Mouse (Mus musculus) small intestine, adult 2 months (tissue): Measurements from ENCODE around the gene Bdh1. TPM values are rescaled to one million over a fixed set of nuclear protein-coding genes. Genes with fewer than 3 reads are reported as not detected.
A peak's percentile ranks its signal among the peaks of the same experiment; 100 is the strongest.

Experiments
- H3K27ac ChIP-seq: fragments of 200-500 bp; 2 replicates; pipeline ENCODE4 v1.5.1; 2012; ENCODE audit warnings: low read depth, low read length, control low read depth, inconsistent platforms; ENCODE audit not compliant: insufficient read depth
- H3K27me3 ChIP-seq: fragments of 200-500 bp; 2 replicates; pipeline ENCODE4 v1.6.1; 2012; ENCODE audit warnings: mild to moderate bottlenecking, moderate library complexity, low read length, inconsistent platforms; ENCODE audit not compliant: control insufficient read depth, insufficient read depth
- H3K36me3 ChIP-seq: fragments of 200-500 bp; 2 replicates; pipeline ENCODE4 v1.6.1; 2012; ENCODE audit warnings: mild to moderate bottlenecking, low read length, control low read depth, inconsistent platforms; ENCODE audit not compliant: control insufficient read depth, insufficient read depth
- H3K4me1 ChIP-seq: fragments of 200-500 bp; 2 replicates; pipeline ENCODE4 v1.6.1; 2012; ENCODE audit warnings: low read length, inconsistent platforms, mixed read lengths; ENCODE audit not compliant: control insufficient read depth, insufficient read depth, insufficient read length
- H3K4me3 ChIP-seq: fragments of 200-500 bp; 2 replicates; pipeline ENCODE4 v1.5.1; 2012; ENCODE audit warnings: low read depth, mild to moderate bottlenecking, control low read depth, inconsistent platforms, low read length, moderate library complexity
- CTCF ChIP-seq: fragments of 200-500 bp; IDR thresholded peaks from 2 replicates; pipeline ENCODE4 v1.5.1; 2012; ENCODE audit warnings: low read depth, mild to moderate bottlenecking, control low read depth, inconsistent platforms, low read length, moderate library complexity, mixed read lengths; ENCODE audit not compliant: insufficient replicate concordance, insufficient read length; ENCODE audit errors: extremely low read depth
- POLR2A ChIP-seq: fragments of 200-500 bp; IDR thresholded peaks from 2 replicates; pipeline ENCODE4 v1.6.1; 2012; ENCODE audit warnings: low read depth, mild to moderate bottlenecking, control low read depth, inconsistent platforms, low read length, moderate library complexity
- WGBS: fragments of 180-500 bp; shearing (Covaris S2); methylation state at CpG from one replicate; pipeline ENCODE4 v1.1.7; 2018; 5-methylcytosine and 5-hydroxymethylcytosine counted together
- polyA plus RNA-seq: library from polyadenylated mRNA; depleted of rRNA; stranded (reverse); fragments of >200 nt; gene quantifications from 2 replicates; pipeline ENCODE4 v1.2.3, GENCODE M21; 2012

Bdh1 gene
- polyA plus RNA-seq, 1 experiment: 83.3 TPM

DNA sequence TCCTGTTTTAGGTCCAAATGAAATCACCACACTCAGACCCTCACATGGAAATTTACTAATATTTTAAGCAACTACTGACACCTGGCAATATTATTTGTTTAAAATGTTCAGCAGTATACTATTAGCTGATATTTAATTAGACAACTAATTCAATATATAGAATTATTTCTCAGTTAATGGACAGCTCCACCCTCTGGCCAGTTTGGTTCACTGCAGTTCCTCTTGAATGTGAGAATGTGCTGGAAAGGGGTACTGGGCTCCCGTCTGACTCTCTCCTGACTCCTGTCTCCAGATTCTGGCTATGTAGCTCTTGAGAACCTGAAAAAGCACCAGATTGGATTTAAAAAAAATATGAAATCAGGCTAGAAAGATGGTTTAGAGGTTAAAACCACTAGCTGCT lies 17.0 kb upstream of the Bdh1 start:
- Histone ChIP-seq H3K4me1 (no peaks in the 10 kb centered on the region; the same call in 1 of the 2 replicates), H3K4me3 (no peak overlapping the region), H3K27ac (no peak overlapping the region), H3K36me3 (no peaks in the 10 kb centered on the region), H3K27me3 (no peaks in the 10 kb centered on the region)
- TF ChIP-seq POLR2A: no peak
- peak; percentile 40; the same call in 1 of the 2 replicates for TF ChIP-seq CTCF
- WGBS: 53% methylated on average over 1 of the region's 1 CpGs

GRCm38 (mm10) chr16:31407872-31408271 lies 14.2 kb upstream of the Bdh1 start:
- Histone ChIP-seq H3K36me3 (no peaks in the 10 kb centered on the region), H3K4me3 (no peak overlapping the region), H3K27me3 (no peaks in the 10 kb centered on the region), H3K27ac (no peak overlapping the region), H3K4me1 (no peaks in the 10 kb centered on the region)
- TF ChIP-seq POLR2A (no peak), CTCF (no peak)
- WGBS: 45% methylated on average over 3 of the region's 3 CpGs

DNA sequence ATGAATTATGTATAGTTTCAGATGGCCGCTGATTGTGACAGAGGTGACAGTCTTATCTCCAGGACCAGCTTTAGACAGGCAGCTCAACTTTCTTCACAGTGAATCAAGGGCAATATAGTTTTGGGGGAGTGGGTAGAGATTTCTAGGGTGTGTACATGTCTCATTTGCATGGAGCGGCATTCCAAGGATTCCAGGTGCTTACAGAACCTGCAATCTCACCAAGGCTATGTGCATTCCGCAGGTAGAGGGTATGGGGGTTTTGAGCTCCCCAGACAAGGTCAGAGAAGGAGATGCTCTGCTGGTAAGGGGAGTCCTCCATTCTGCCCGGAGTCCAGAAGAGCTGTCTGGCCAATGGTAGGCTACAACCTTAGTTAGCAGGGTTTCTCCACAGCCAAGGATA lies 11.1 kb upstream of the Bdh1 start:
- no peak for TF ChIP-seq POLR2A
- TF ChIP-seq CTCF: no peak
- Histone ChIP-seq H3K4me1 (no peaks in the 10 kb centered on the region), H3K27me3 (no peaks in the 10 kb centered on the region), H3K27ac (no peak overlapping the region), H3K36me3 (no peaks in the 10 kb centered on the region), H3K4me3 (no peak overlapping the region)
- 52% methylated on average over 4 of the region's 4 CpGs for WGBS

DNA sequence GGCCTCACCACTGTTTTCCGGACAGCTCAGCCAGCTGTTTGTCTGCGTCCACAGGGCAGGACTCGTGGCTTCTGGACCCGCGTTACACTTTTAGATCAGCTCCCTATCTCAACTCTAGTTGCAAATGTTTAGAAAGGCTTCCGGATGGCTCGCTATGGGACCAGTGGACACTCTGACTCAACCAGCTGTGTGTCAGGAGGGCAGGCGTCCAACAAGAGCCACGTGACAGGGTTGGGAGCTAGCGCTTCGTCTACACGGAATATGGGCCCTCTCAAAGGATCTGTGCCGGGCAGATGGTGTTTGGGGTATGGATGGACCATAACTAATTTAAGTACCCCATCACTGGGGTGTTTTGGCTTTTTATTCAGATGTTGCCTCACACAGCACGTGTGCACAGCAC lies 9.8 kb upstream of the Bdh1 start:
- Histone ChIP-seq H3K4me3 (no peak overlapping the region), H3K36me3 (no peaks in the 10 kb centered on the region), H3K4me1 (no peaks in the 10 kb centered on the region), H3K27ac (no peak overlapping the region), H3K27me3 (no peaks in the 10 kb centered on the region)
- TF ChIP-seq POLR2A (no peak), CTCF (no peak)
- WGBS: 75% methylated on average over 14 of the region's 14 CpGs

- Histone ChIP-seq H3K27me3 (no peaks in the 10 kb centered on the region), H3K4me1 (no peaks in the 10 kb centered on the region), H3K36me3 (no peaks in the 10 kb centered on the region), H3K4me3 (no peak overlapping the region), H3K27ac (no peak overlapping the region)
- TF ChIP-seq CTCF (no peak), POLR2A (no peak)
- WGBS: 35% methylated on average over 3 of the region's 3 CpGs
Observed at GRCm38 (mm10) chr16:31413777-31414176, 8.3 kb upstream of the Bdh1 start.

DNA sequence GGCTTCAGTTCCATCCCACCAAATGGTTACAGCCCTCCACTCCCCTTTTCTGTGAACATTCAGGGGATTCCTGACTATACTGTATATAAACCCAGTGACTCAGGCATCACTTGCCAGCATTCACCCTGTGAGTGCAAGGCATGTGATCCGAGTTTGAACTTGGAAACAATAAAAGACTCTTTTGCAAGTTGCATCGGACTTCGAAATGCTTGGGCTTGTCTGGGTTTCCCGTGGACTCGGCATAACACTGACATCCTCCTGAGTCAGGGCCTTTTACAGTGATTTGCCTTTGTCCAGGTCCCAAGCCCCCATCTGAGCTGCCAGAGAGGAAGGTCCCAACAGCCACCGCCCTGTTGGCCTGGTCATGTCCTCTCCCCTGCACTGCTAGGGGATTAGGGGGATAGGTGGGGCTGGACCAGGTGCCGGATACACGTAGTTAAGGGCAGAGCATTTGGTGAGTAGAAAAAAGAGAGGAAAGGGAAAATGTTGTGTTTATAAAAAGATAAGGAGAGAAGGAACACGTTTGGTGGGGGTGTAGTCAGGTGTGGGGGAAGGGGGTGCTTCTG lies 6.1 kb upstream of the Bdh1 start:
- H3K27me3 ChIP-seq: no peaks in the 10 kb centered on the region
- no peak for TF ChIP-seq CTCF
- TF ChIP-seq POLR2A: no peak
- peaks cover 2% of the 10 kb centered on the region; the same call in 1 of the 2 replicates for H3K4me1 ChIP-seq
- H3K27ac ChIP-seq: no peak overlapping the region
- no peaks in the 10 kb centered on the region for H3K36me3 ChIP-seq
- WGBS: 61% methylated on average over 9 of the region's 9 CpGs
- no peak overlapping the region for H3K4me3 ChIP-seq

DNA sequence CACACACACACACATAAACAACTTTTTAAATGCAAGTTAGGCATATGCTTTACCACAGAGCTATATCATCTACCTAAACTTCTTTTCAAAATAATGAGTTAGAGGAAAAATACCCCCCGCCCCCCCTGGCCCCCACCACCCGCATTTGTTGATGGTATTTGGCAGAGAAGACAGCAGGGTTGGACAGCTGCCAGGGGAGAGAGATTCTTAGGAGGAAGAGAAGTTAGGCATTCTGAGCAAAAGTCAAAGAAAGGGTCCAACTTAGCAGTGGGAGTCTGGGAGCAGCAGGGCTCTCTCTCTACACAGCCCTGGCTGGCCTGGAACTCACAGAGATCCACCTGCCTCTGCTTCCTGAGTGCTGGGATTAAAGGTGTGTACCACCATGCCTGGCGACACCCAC lies 3.4 kb upstream of the Bdh1 start:
- no peak for TF ChIP-seq POLR2A
- no peak for TF ChIP-seq CTCF
- 59% methylated on average over 3 of the region's 3 CpGs for WGBS
- H3K36me3 ChIP-seq: no peaks in the 10 kb centered on the region

More for the DNA sequence above, 3.4 kb upstream of the Bdh1 start:
- Histone ChIP-seq H3K27me3 (no peaks in the 10 kb centered on the region), H3K27ac (no peak overlapping the region), H3K4me1 (peaks cover 2% of the 10 kb centered on the region; the same call in 1 of the 2 replicates), H3K4me3 (no peak overlapping the region)
